Comparison of ENCODE assay signal across 8 mouse cellular contexts in the genomic region with DNA sequence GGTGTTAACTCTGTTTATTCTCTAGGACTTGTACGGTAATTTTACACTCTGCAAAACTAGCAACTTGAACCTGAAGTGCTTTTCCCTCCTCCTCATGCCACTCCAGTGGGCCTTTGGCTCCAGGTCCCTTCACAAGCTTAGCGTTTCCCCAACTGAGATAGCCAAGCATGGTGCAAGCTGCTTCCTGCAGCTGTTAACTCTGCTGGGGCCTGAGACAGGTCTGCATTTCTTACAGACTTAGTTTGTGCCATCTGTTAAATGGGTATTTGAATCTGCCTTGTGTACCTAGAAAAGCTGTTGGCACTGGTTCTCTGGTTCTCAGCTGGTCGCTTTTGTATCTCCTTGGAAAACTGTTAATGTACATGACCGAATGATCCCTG.
A peak's percentile ranks its signal among the peaks of the same experiment; 100 is the strongest.
DNase-seq lines count a peak whose midpoint lies in the region; ATAC-seq and TF ChIP-seq lines count a peak whose summit lies in the region.

No protein-coding gene starts in this region.

- no peak for ATAC-seq in embryonic facial prominence, embryonic 11.5 days (replicated peaks; ENCODE audit: insufficient number of reproducible peaks, low FRiP score, low TSS enrichment, low read depth)
- no peak for ATAC-seq in megakaryocyte-erythroid progenitor cell, adult 5-6 weeks (replicated peaks; ENCODE audit: low FRiP score, low TSS enrichment, poor library complexity, severe bottlenecking)

- no peaks in the 10 kb centered on the region for H3K9me3 ChIP-seq in embryonic facial prominence, embryonic 11.5 days (replicated peaks; ENCODE audit: control insufficient read depth, low read length)
- no peaks in the 10 kb centered on the region for H3K9me3 ChIP-seq in limb, embryonic 10.5 days (replicated peaks)

- no peak overlapping the region for H3ac ChIP-seq in myocyte (ENCODE audit: control insufficient read depth, insufficient read length)

- 50% methylated on average over 4 of the region's 4 CpGs for WGBS in kidney, adult 2 months
- 64% methylated on average over 4 of the region's 4 CpGs for WGBS in embryonic facial prominence, embryonic 11.5 days
- 61% methylated on average over 4 of the region's 4 CpGs for WGBS in limb, embryonic 10.5 days

- peak overlapping the region; percentile 54; the same call in 1 of the 2 replicates for H3K4me3 ChIP-seq in kidney, adult 2 months (ENCODE audit: insufficient read depth, low read depth, low read length)
- H3K4me3 ChIP-seq in embryonic facial prominence, embryonic 11.5 days (ENCODE audit: low read depth, low read length), result no peak overlapping the region
- peak overlapping the region; percentile 56 for H3K4me3 ChIP-seq in limb, embryonic 10.5 days
- peak overlapping the region; percentile 34 for H3K4me3 ChIP-seq in myocyte

- TF ChIP-seq POLR2A in kidney, adult 2 months (IDR thresholded peaks at IDR 0.05; ENCODE audit: low read depth, low read length), result no peak
- TF ChIP-seq POLR2A in myocyte (IDR thresholded peaks at IDR 0.05; ENCODE audit: insufficient read length, low read depth), result no peak

- no peaks in the 10 kb centered on the region for H3K27me3 ChIP-seq in kidney, adult 2 months (replicated peaks; ENCODE audit: control insufficient read depth, insufficient read depth, low read length)
- H3K27me3 ChIP-seq in embryonic facial prominence, embryonic 11.5 days (ENCODE audit: control insufficient read depth, insufficient read depth, low read length), result no peaks in the 10 kb centered on the region
- peaks cover 15% of the 10 kb centered on the region; the same call in 1 of the 2 replicates for H3K27me3 ChIP-seq in limb, embryonic 10.5 days (ENCODE audit: low read depth, poor library complexity, severe bottlenecking)
- H3K27me3 ChIP-seq in myocyte (ENCODE audit: control insufficient read depth, insufficient read depth, insufficient read length), result no peaks in the 10 kb centered on the region

- no peaks in the 10 kb centered on the region for H3K79me2 ChIP-seq in myocyte (ENCODE audit: control insufficient read depth, insufficient read depth)

- H3K4me2 ChIP-seq in embryonic facial prominence, embryonic 11.5 days (ENCODE audit: low read depth, low read length), result peak overlapping the region; percentile 77
- H3K4me2 ChIP-seq in myocyte (ENCODE audit: low read depth), result peak overlapping the region; percentile 86

- H3K4me1 ChIP-seq in kidney, adult 2 months (ENCODE audit: control insufficient read depth, insufficient read depth, low read length), result peaks cover 6% of the 10 kb centered on the region; the same call in 1 of the 2 replicates
- peaks cover 3% of the 10 kb centered on the region; the same call in 1 of the 2 replicates for H3K4me1 ChIP-seq in embryonic facial prominence, embryonic 11.5 days (ENCODE audit: control insufficient read depth, insufficient read depth, low read length)
- peaks cover 41% of the 10 kb centered on the region for H3K4me1 ChIP-seq in limb, embryonic 10.5 days

- peak overlapping the region; percentile 88 for H3K27ac ChIP-seq in kidney, adult 2 months (ENCODE audit: insufficient read depth, low read depth, low read length)
- H3K27ac ChIP-seq in embryonic facial prominence, embryonic 11.5 days (replicated peaks; ENCODE audit: low read depth, low read length), result no peak overlapping the region
- peak overlapping the region; percentile 94; the same call in 1 of the 2 replicates for H3K27ac ChIP-seq in limb, embryonic 10.5 days

- no peak for TF ChIP-seq CTCF in kidney, adult 2 months (conservative IDR thresholded peaks at IDR 0.05; ENCODE audit: insufficient read depth, insufficient read length, low read depth, low read length)

- no peak overlapping the region; the same call in 1 of the 2 replicates for H3K9ac ChIP-seq in embryonic facial prominence, embryonic 11.5 days (replicated peaks; ENCODE audit: low read length)

- no peak for DNase-seq in kidney, adult 2 months
- DNase-seq in kidney, postnatal 36 days, result no peak
- DNase-seq in embryonic facial prominence, embryonic 11.5 days (ENCODE audit: low spot score), result no peak
- DNase-seq in limb, embryonic 10.5 days (ENCODE audit: low spot score), result no peak
- DNase-seq in urinary bladder, adult 2 months (ENCODE audit: low spot score), result no peak
- no peak for DNase-seq in yolk sac, embryonic 10.5 days (ENCODE audit: low spot score)

- H3K36me3 ChIP-seq in kidney, adult 2 months (ENCODE audit: control insufficient read depth, insufficient read depth, low read length), result no peaks in the 10 kb centered on the region
- H3K36me3 ChIP-seq in embryonic facial prominence, embryonic 11.5 days (replicated peaks; ENCODE audit: control insufficient read depth, insufficient read depth, low read depth, low read length), result no peaks in the 10 kb centered on the region
- no peaks in the 10 kb centered on the region for H3K36me3 ChIP-seq in limb, embryonic 10.5 days
- no peaks in the 10 kb centered on the region for H3K36me3 ChIP-seq in myocyte (ENCODE audit: control insufficient read depth, insufficient read depth)

TF ChIP-seq in myocyte, 11 proteins besides CTCF, POLR2A, EP300 and RAD21:
- TF ChIP-seq TCF12 (IDR thresholded peaks at IDR 0.05; ENCODE audit: insufficient read depth, poor library complexity, severe bottlenecking) (no peak), MYOD1 (IDR thresholded peaks at IDR 0.05; ENCODE audit: control insufficient read depth in 1 of 3, insufficient read length in 2 of 3, low read depth in 2 of 3) (peak in 1 of 3 experiments; percentile 39)
